Mouse (Mus musculus) neural tube, embryonic 14.5 days (tissue): ENCODE measurements around the gene BC048562. TPM values are rescaled to one million over a fixed set of nuclear protein-coding genes. Genes with fewer than 3 reads are reported as not detected.
A peak's percentile ranks its signal among the peaks of the same experiment; 100 is the strongest.

ENCODE experiments used
- ATAC-seq: fragments of 200-750 bp; cut with Nextera tagmentation; 2 replicates; pipeline ENCODE4 v1.8.0; 2017; ENCODE audit warnings: low read depth, mild to moderate bottlenecking, moderate TSS enrichment, moderate library complexity
- H3K27ac ChIP-seq: fragments of 300-500 bp; sonication (generic); 2 replicates; pipeline ENCODE4 v1.5.1; 2014; ENCODE audit warnings: low read depth, mild to moderate bottlenecking, control low read depth, low read length, moderate library complexity, mixed read lengths
- H3K27me3 ChIP-seq: fragments of 300-500 bp; sonication (generic); 2 replicates; pipeline ENCODE4 v1.6.1; 2014; ENCODE audit warnings: low read length; ENCODE audit not compliant: control insufficient read depth, insufficient read depth
- H3K36me3 ChIP-seq: fragments of 300-500 bp; sonication (generic); 2 replicates; pipeline ENCODE4 v1.6.1; 2014; ENCODE audit warnings: low read length, mixed read lengths; ENCODE audit not compliant: control insufficient read depth, insufficient read depth
- H3K4me1 ChIP-seq: fragments of 300-500 bp; sonication (generic); 2 replicates; pipeline ENCODE4 v1.6.1; 2014; ENCODE audit warnings: low read length; ENCODE audit not compliant: control insufficient read depth, insufficient read depth
- H3K4me2 ChIP-seq: fragments of 300-500 bp; sonication (generic); 2 replicates; pipeline ENCODE4 v1.6.1; 2014; ENCODE audit warnings: mild to moderate bottlenecking, low read depth, low read length, control low read depth
- H3K4me3 ChIP-seq: fragments of 300-500 bp; sonication (generic); 2 replicates; pipeline ENCODE4 v1.5.1; 2014; ENCODE audit warnings: low read depth, low read length, control low read depth, mixed read lengths
- H3K9ac ChIP-seq: fragments of 300-500 bp; sonication (generic); replicated peaks from 2 replicates; pipeline ENCODE4 v1.6.1; 2014; ENCODE audit warnings: low read depth, mild to moderate bottlenecking, control low read depth, low read length, mixed read lengths
- H3K9me3 ChIP-seq: fragments of 300-500 bp; sonication (generic); 2 replicates; pipeline ENCODE4 v1.6.1; 2016; ENCODE audit warnings: low read length; ENCODE audit not compliant: control insufficient read depth
- WGBS: fragments of 180-500 bp; shearing (Covaris S2); extraction: QIAGEN DNeasy Blood & Tissue Kit; methylation state at CpG from one replicate; pipeline ENCODE4 v1.1.7; 2014; 5-methylcytosine and 5-hydroxymethylcytosine counted together
- polyA plus RNA-seq: library from polyadenylated mRNA; unstranded; fragments of >200 nt; fragmentation: Nextera tagmentation; extraction: Ambion mirVana; gene quantifications from 2 replicates; pipeline ENCODE4 v1.2.1, GENCODE M21; 2014

Gene BC048562
- polyA plus RNA-seq, 1 experiment from 2014 or later, result not detected

DNA sequence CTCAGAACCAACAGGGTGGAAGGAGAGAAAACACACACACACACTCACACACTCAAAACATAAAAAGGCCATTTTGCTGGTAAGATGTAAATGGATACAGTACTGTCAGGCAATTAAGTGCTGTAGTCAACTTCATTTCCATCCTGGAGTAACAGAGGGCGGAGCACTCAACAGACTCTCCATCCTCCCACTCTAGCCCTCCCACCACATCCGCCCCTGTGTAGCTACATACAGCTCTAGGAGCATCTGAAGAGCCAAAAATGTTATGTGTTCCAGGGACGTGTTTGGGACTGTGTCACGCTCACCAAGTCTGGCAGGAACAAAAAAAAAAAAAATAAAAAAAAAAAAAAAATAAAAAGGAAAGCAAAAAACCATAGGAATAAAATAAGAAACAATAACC, 33.2 kb upstream of the BC048562 start:
- H3K4me1 ChIP-seq, result no peaks in the 10 kb centered on the region
- H3K9me3 ChIP-seq, result no peaks in the 10 kb centered on the region
- no peaks in the 10 kb centered on the region for H3K27me3 ChIP-seq
- H3K4me2 ChIP-seq, result no peak overlapping the region
- ATAC-seq, result no peak
- WGBS, result 93% methylated on average over 4 of the region's 4 CpGs
- H3K4me3 ChIP-seq, result no peak overlapping the region
- H3K36me3 ChIP-seq, result no peaks in the 10 kb centered on the region
- no peak overlapping the region for H3K27ac ChIP-seq
- no peak overlapping the region for H3K9ac ChIP-seq

GRCm38 (mm10) chr9:108404451-108404850, 31.8 kb upstream of the BC048562 start:
- no peaks in the 10 kb centered on the region for H3K27me3 ChIP-seq
- H3K9me3 ChIP-seq, result no peaks in the 10 kb centered on the region
- WGBS, result 87% methylated on average over 8 of the region's 8 CpGs
- ATAC-seq, result no peak
- H3K4me2 ChIP-seq, result no peak overlapping the region
- H3K9ac ChIP-seq, result no peak overlapping the region
- H3K4me1 ChIP-seq, result no peaks in the 10 kb centered on the region
- H3K36me3 ChIP-seq, result no peaks in the 10 kb centered on the region
- H3K4me3 ChIP-seq, result no peak overlapping the region
- no peak overlapping the region for H3K27ac ChIP-seq

DNA sequence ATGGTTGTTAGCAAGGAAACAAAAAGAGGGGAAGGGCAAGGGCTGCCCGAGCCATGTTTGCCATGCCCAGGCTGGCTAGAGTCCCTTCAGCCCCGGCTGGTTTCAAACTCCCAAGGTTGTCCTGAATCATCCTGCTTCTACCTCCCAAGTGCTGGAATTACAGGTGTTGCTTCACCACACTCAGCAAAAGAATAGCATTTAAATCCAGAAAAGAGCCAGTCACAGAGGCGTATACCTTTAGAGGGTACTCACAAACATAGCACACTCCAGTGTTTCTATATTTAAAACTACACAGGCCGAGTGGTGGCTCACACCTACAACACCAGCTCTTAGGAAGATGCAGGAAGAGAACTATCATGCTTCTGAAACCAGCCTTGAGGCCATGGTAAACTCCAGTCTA, 26.7 kb upstream of the BC048562 start:
- no peaks in the 10 kb centered on the region for H3K27me3 ChIP-seq
- no peaks in the 10 kb centered on the region for H3K36me3 ChIP-seq
- H3K9me3 ChIP-seq, result no peaks in the 10 kb centered on the region
- no peaks in the 10 kb centered on the region for H3K4me1 ChIP-seq
- WGBS, result 94% methylated on average over 4 of the region's 4 CpGs
- no peak overlapping the region for H3K27ac ChIP-seq
- H3K4me2 ChIP-seq, result no peak overlapping the region
- ATAC-seq, result no peak
- H3K4me3 ChIP-seq, result no peak overlapping the region
- H3K9ac ChIP-seq, result no peak overlapping the region

DNA sequence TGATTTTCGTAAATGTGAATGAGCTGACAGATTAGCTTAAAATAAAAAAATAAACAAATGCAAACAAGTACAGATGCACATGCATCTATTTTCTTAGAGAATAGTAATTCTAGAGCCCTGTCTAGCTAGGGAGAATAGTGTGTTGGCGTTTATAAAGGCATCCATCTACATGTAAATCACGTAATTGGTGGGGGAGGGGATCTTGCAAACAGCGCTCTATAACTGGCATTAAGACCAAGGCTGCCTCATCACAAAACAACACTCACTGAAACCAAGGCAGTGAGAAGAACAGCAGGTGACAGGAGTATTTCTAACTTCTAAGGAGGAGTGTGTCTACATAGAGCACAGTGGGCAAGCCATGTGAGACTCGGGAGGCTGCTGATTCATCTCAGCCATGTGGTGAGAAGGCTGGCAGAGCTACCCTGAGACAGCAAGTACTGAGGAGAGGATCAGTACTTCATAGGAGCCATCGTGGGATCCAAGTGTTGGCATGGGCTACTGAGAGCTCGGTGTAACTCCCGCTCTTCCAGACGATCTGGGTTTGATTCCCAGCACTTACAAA, 24.8 kb upstream of the BC048562 start:
- Histone ChIP-seq H3K9ac (no peak overlapping the region), H3K36me3 (no peaks in the 10 kb centered on the region), H3K27me3 (no peaks in the 10 kb centered on the region), H3K27ac (no peak overlapping the region), H3K4me2 (no peak overlapping the region), H3K4me3 (no peak overlapping the region), H3K4me1 (no peaks in the 10 kb centered on the region), H3K9me3 (no peaks in the 10 kb centered on the region)
- WGBS, result 67% methylated on average over 9 of the region's 9 CpGs
- ATAC-seq, result no peak

GRCm38 (mm10) chr9:108412221-108412620, 24.1 kb upstream of the BC048562 start:
- ATAC-seq, result no peak
- Histone ChIP-seq H3K4me3 (no peak overlapping the region), H3K9ac (no peak overlapping the region), H3K27ac (no peak overlapping the region), H3K4me2 (no peak overlapping the region), H3K4me1 (no peaks in the 10 kb centered on the region), H3K27me3 (no peaks in the 10 kb centered on the region), H3K36me3 (no peaks in the 10 kb centered on the region), H3K9me3 (no peaks in the 10 kb centered on the region)
- 77% methylated on average over 1 of the region's 1 CpGs for WGBS

DNA sequence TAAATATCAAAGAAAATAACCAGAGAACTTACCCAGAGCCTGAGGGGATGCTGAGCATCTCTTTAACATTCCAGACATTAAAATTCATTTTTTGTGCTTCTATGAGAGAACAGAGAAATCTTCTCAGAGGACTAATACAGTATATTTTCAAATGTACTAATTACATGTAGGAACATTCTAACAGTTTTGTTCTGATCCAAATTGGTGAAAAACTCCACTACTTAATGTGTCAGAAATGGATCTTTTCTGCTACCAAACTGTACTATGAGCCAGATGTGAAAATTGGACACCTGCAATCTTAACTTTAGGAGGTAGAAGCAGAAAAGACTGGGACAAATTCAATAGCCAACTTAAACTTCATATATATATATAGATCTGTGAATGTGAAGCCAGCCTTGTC, 7.9 kb upstream of the BC048562 start, which contains the start of gene Ccdc36:
Gene Ccdc36, minus strand, starts transcription at position 101 of the 400 bp plus-strand sequence.
- Histone ChIP-seq H3K9me3 (no peaks in the 10 kb centered on the region), H3K36me3 (no peaks in the 10 kb centered on the region), H3K4me1 (no peaks in the 10 kb centered on the region), H3K27ac (no peak within 1 kb of the TSS), H3K4me3 (no peak within 1 kb of the TSS), H3K4me2 (no peak within 1 kb of the TSS), H3K9ac (no peak within 1 kb of the TSS), H3K27me3 (no peaks in the 10 kb centered on the region)
- no peak for ATAC-seq

- peak overlapping the region; percentile 16; the same call in 1 of the 2 replicates for H3K4me3 ChIP-seq
- no peaks in the 10 kb centered on the region for H3K4me1 ChIP-seq
- peak overlapping the region; percentile 38 for H3K4me2 ChIP-seq
- no peaks in the 10 kb centered on the region for H3K9me3 ChIP-seq
- H3K9ac ChIP-seq, result 0 out of 2 replicates have a peak overlapping the region, but pooled peaks have one; percentile 12
- no peaks in the 10 kb centered on the region for H3K27me3 ChIP-seq
- WGBS, result 53% methylated on average over 32 of the region's 32 CpGs
- no peak overlapping the region for H3K27ac ChIP-seq
- H3K36me3 ChIP-seq, result no peaks in the 10 kb centered on the region
- 0 out of 2 replicates have a peak, but pooled peaks have one; percentile 38 for ATAC-seq
Observed at GRCm38 (mm10) chr9:108431431-108432067, 4.7 kb upstream of the BC048562 start.

DNA sequence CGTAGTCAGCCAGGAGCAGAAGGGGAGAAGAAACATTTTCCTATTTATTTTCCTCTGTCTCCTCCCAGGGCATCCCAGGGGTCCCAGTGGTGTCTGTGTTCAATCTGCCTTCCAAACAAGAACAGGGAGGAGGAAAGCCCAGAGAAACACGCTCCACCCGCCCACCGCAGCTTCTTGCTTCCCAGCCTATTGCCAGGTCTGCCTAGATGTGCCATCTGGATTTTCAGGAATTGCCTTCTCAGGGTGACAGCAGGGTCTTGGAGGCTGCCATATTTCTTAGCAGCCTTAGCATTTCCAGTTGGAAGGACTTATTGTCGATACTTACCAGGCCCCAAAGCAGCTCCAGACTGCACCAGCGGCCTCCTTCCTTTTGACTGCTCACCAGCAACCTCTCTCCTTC, 2.9 kb downstream of the BC048562 start:
- H3K4me1 ChIP-seq, result no peaks in the 10 kb centered on the region
- no peaks in the 10 kb centered on the region for H3K27me3 ChIP-seq
- no peaks in the 10 kb centered on the region for H3K9me3 ChIP-seq
- no peak for ATAC-seq
- 83% methylated on average over 6 of the region's 6 CpGs for WGBS
- no peak overlapping the region for H3K27ac ChIP-seq
- no peak overlapping the region for H3K4me3 ChIP-seq
- no peak overlapping the region for H3K4me2 ChIP-seq
- H3K36me3 ChIP-seq, result no peaks in the 10 kb centered on the region
- no peak overlapping the region for H3K9ac ChIP-seq

DNA sequence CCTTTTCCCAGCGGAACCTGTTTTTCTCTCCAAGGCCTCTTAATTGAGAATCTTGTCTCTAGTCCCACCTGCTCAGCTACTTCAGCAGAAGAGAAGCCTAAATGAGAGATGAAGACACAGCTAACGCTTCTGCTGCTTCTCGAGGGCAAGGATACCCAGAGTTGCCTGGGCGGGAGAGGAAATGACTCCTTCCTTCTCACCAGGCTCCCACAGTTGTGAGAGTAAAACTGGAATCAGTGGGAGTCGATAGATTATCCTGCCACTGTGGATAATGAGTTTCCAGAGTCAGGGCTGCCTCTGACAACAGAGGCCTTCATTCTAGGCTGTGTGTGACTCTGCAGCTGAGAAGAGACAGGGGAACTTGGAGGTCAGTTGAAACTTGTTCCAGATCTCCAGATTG, 4.2 kb downstream of the BC048562 start:
- WGBS, result 80% methylated on average over 5 of the region's 5 CpGs
- Histone ChIP-seq H3K9ac (no peak overlapping the region), H3K4me3 (no peak overlapping the region), H3K27me3 (no peaks in the 10 kb centered on the region), H3K36me3 (no peaks in the 10 kb centered on the region), H3K27ac (no peak overlapping the region), H3K4me1 (no peaks in the 10 kb centered on the region), H3K9me3 (no peaks in the 10 kb centered on the region), H3K4me2 (no peak overlapping the region)
- ATAC-seq, result no peak
